Mouse (Mus musculus): ENCODE results near the gene Phtf2.
"Not testable (repeated sequence)": the region's sequence is repeated elsewhere in the genome, so short reads cannot be mapped to it uniquely, and the experiment has no call there.

Phtf2 gene

GRCm38 (mm10) chr5:20773341-20773740 lies 108.6 kb downstream of the Phtf2 start:
- DNase-seq (ENCODE audit: low spot score in 2 of 2), result no peak

DNA sequence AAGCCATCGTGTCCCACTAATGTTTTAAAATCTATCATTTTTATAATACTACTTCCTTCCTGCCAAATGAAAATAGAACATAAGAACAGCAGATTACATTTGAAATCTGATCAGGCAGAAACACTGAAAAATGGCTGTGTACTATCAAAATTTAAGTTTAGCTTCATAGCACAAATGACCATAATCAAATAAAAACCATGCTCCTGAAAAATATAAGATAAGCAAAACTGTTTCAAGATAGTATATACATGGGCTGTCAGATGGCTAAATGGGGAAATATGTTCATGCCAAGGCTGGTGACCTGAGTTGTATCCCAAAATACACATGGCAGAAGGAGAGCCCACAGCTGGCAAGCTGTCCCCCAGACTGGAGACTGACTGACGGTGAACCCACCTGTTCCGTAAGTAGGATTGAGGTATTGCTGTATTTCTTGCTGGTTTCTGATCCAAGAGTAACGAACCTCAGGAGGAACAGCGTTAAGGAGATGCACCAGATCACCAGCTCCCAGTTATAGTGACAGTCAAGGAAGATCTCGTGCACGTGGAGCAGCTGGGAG lies 116.5 kb downstream of the Phtf2 start:
- DNase-seq (ENCODE audit: low spot score in 2 of 2), result no peak

DNA sequence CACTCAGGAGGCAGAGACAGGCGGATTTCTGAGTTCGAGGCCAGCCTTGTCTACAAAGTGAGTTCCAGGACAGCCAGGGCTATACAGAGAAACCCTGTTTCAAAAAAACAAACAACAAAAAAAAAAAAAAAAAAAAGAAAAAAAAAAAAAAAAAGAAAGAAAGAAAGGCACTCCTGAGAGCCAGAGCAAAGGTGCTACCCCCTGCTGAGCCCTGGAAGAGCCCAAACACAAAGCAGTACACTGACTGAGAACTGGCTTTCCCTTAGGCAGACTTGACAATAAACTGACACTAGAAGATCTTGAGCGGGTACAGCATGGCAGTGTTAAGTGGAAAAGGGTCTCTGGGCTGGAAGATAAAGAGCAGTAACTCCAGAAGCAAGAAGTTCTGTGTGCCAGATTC lies 119.5 kb downstream of the Phtf2 start:
- not testable (repeated sequence) for DNase-seq (ENCODE audit: low spot score in 2 of 2)

DNA sequence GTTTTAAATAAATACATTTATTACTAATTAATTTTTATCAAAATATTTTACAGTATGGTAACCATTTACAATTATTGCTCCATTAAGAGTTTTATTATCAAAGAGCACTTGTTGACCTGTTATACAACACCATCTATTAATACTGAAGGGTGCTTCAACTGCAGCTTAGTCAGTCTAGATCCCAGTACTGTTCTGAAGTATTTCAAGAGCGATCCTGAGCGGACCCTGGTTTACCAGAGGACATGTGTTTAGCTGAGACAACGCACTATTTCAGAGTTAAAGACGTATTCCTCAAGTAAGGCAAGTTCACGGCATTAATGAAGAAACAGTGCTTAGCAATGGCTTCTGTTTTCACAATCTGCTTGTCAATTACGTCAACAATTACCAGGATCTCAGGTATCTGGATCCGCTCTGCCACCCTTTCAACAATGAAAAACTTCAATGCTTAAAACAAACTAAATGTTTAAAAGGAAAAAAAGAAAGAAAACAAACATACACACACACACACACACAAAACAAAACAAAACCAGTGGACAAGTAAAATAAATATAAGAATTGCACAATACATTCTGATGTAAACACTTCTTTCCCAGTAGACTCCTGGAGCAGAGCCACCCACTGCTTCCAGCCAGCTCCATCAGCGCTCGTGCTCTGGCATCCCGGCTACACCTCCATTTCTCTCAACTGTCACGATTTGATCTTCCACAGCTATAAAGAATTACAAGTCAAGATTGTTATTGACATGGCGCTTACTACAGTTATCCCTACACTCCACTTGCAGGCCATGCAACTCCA lies 121.4 kb downstream of the Phtf2 start:
- DNase-seq (ENCODE audit: low spot score in 2 of 2), result no peak

DNA sequence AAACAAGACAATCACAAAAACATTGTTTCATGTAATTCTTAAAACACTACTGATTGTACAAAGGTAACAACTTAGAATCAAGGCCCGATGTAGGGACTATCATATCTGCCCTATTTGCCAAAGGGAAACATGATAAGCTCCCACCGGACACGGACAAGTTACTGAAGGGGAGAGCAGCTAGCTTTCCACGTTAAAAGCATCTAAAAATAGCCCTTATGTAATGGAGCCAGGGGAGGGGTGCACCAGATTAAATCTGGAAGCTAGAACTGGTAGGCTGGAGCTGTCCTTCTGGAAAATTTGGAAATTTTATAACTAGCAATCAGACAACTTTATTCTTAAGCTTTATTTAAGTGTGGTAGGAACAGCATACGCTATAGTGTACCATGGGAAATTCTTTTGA lies 122.2 kb downstream of the Phtf2 start:
- DNase-seq (ENCODE audit: low spot score in 2 of 2), result no peak

DNA sequence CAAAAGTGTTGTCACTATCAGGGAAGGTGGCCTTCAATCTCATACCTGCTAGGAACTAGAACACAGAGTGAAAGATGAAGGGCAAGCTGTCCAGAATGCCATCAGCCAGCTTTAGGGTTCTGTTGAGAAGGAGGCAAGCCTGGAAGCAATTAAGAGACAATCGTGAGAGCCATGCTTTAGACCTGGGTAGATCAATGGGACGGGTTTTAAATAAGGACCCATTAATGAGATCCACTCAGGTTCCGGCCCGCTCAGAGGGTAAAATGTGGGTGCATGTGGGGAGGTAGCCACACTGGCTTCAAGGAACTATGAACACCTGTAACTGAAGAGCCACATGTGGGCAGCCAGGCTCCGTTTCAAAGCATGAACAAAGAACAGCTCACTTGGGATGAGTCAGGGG lies 128.0 kb downstream of the Phtf2 start:
- DNase-seq (ENCODE audit: low spot score in 2 of 2), result no peak

GRCm38 (mm10) chr5:20753096-20753495 lies 128.8 kb downstream of the Phtf2 start:
- no peak for DNase-seq (ENCODE audit: low spot score in 2 of 2)

GRCm38 (mm10) chr5:20751696-20752095 lies 130.2 kb downstream of the Phtf2 start:
- DNase-seq (ENCODE audit: low spot score in 2 of 2), result no peak

DNA sequence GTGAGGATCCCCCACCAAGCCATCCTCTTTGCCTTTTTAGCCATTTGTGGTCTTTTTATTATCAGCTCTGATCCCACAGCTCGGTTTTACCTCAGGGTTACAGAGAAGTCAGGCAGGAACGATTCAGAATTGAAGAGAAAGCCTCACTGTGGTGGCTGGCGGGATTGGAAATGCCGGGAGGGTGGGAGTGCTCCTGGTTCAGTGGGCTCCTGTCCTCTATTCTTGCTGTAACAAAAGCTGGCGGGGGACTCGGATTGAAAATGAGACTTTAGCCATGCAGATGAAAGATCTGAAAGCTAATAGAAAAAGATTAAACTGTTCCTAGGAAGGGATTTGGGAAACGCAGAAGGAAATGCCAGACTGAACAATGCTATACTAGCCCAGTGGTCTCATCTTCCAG lies 130.9 kb downstream of the Phtf2 start:
- no peak for DNase-seq (ENCODE audit: low spot score in 2 of 2)

- no peak for DNase-seq (ENCODE audit: low spot score in 2 of 2)
Observed at GRCm38 (mm10) chr5:20749535-20749934, 132.4 kb downstream of the Phtf2 start.

GRCm38 (mm10) chr5:20748856-20749255 lies 133.1 kb downstream of the Phtf2 start:
- no peak for DNase-seq (ENCODE audit: low spot score in 2 of 2)

DNA sequence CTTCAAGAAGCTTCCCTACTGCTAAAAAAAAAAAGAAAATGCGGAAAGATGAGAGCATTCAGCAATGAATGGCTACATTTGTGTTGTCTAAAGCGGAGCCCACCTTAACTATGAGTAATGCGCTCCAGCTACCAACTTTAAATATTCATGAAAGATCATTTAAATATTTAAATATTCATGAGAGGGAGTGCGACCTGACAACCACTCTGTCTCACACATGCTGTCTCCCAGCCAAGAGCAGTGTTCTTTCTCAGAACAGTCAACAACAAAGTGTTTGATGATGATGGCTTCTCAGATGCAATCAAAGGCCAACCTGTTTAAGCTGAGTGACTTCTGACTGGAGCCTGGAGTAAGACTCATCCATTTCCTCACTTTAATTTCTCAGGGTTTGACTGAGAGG lies 133.8 kb downstream of the Phtf2 start:
- DNase-seq (ENCODE audit: low spot score in 2 of 2), result no peak

DNA sequence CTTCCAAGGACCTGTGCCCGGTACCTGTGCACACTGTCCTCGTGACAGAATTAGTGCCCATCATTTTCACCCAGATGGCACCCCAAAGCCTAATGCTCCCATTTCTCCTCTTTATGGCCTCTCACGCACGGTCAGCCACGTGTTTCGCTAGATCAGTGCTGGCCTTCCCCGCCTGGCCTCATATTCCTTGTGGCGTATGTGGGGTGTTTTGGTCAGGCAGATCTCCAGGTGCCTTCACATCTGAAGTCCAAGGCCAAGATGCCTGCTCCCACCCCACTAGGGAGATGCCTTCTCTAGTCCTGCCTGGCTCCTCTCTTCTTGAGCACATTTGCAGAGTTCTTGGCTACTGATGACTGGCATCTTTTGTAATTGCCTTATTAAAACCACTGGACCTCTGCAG lies 140.0 kb downstream of the Phtf2 start:
- DNase-seq (ENCODE audit: low spot score in 2 of 2), result no peak

DNA sequence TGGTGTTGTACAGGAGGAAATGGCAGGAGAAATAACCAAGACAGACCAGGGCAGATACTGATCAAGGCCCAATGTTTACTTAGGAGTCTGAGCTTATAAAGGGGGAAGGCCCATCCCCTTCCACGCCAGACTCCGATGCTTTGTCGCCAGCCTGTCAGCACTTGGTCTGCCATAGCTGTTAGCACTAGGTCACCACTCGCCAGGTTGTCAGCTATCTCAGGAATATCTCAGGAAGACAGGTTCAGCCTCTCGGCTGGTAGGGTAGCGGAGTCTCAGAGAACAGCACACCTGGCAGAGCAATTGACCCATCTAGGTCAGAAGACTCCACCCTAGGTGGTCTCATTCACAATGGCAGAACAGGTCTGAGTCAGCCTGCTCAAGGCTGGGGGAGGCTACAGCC lies 140.7 kb downstream of the Phtf2 start:
- no peak for DNase-seq (ENCODE audit: low spot score in 2 of 2)

DNA sequence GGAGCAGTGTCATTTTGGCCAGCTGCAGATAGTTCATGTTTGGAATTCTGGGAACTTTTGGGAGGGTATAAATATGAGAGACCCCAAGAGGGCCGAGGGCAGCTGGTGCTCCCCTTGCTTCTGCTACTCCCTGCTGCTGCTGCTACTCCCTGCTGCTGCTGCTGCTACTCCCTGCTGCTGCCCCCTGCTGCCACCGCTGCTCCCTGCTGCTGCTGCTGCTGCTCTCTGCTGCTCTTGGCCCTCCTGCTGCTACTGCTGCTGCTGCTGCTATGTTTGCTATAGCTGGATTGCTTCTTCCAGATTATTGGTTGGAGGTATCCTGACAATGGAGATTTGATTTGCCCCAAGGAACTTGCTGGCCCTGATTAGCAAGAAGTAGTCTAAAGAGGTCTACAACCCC lies 143.1 kb downstream of the Phtf2 start:
- DNase-seq (ENCODE audit: low spot score in 2 of 2), result no peak

DNA sequence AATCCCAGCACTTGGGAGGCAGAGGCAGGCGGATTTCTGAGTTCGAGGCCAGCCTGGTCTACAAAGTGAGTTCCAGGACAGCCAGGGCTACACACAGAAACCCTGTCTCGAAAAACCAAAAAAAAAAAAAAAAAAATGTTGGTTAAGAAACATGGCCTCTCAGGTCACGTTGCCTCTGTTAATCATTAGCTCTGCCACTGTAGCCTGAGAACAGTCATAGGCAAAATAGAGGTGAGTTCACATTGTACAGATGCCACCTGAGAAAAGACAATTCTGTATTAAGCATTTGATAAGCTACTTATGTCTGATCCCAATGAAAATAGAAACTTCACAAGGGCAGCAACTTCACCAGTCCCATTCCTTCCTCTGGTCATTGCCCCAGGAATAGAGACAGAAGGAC lies 158.7 kb downstream of the Phtf2 start:
- not testable (repeated sequence) for DNase-seq (ENCODE audit: low spot score in 2 of 2)

- no peak for DNase-seq (ENCODE audit: low spot score in 2 of 2)
Observed at GRCm38 (mm10) chr5:20720201-20720900, 161.6 kb downstream of the Phtf2 start.

DNA sequence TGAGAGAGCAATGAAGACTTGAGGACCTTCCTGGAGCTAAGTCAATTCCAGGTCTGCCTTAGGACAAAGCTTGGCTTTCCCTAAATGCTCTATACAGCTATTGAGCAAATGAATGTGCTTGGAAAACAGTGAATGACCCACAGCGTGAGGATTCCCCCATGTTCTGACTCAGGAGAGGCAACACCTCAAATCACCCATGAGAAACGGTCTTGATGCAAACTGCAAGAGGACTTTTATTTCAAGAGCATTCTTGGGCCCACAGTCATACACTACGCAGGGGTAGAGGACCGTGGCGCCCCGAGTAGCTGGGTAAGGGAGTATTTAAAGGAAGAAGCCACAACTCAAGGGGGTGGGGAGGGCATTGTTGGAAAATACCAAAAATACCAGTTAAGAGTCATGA lies 165.9 kb downstream of the Phtf2 start:
- not testable (repeated sequence) for DNase-seq (ENCODE audit: low spot score in 2 of 2)

DNA sequence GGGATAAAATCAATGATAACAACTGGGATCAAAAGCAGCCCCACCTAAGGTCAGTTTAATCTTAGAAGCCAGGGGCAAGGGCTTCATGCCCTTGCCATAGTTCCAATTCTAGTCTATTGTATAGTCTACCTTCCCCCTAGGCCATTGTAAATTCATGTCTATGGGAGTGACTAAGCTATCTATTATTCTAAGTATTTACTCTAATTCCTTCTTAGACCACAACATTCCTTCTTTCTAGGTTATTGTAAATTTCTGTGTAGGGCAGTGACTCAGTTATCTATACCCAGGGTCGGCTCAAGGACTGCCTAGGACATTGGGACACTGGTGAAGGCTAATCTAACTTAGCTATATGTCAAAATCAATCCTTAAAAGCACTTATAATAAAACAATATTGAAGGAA lies 167.3 kb downstream of the Phtf2 start:
- DNase-seq (ENCODE audit: low spot score in 2 of 2), result not testable (repeated sequence)

GRCm38 (mm10) chr5:20710845-20711244 lies 171.1 kb downstream of the Phtf2 start:
- not testable (repeated sequence) for DNase-seq (ENCODE audit: low spot score in 2 of 2)
